ENCODE assay signal across 7 mouse cellular contexts in genomic region chrX:142540264-142540663, GRCm38 (mm10).
DNase-seq lines count a peak whose midpoint lies in the region; ATAC-seq and TF ChIP-seq lines count a peak whose summit lies in the region.

No protein-coding gene starts in this region.

- H3K27me3 ChIP-seq in forebrain, postnatal 0 days (ENCODE audit: insufficient read depth, low read length), result no peaks in the 10 kb centered on the region
- no peaks in the 10 kb centered on the region for H3K27me3 ChIP-seq in hindbrain, embryonic 11.5 days (ENCODE audit: control insufficient read depth, insufficient read depth, low read length)

- H3K4me3 ChIP-seq in forebrain, postnatal 0 days (ENCODE audit: low read depth, low read length), result no peak overlapping the region
- H3K4me3 ChIP-seq in hindbrain, embryonic 11.5 days (ENCODE audit: low read depth, low read length), result no peak overlapping the region

- H3K9me3 ChIP-seq in forebrain, postnatal 0 days (ENCODE audit: low read length), result no peaks in the 10 kb centered on the region
- H3K9me3 ChIP-seq in hindbrain, embryonic 11.5 days (ENCODE audit: control insufficient read depth, low read length), result no peaks in the 10 kb centered on the region

- H3K27ac ChIP-seq in forebrain, postnatal 0 days (ENCODE audit: low read depth, low read length), result no peak overlapping the region
- no peak overlapping the region for H3K27ac ChIP-seq in hindbrain, embryonic 11.5 days (ENCODE audit: low read depth, low read length)

- H3K4me1 ChIP-seq in forebrain, postnatal 0 days (ENCODE audit: insufficient read depth), result no peaks in the 10 kb centered on the region
- H3K4me1 ChIP-seq in hindbrain, embryonic 11.5 days (replicated peaks; ENCODE audit: control insufficient read depth, insufficient read depth, low read length), result no peaks in the 10 kb centered on the region

- 20% methylated on average over 7 of the region's 7 CpGs for WGBS in forebrain, postnatal 0 days
- WGBS in hindbrain, embryonic 11.5 days, result 15% methylated on average over 7 of the region's 7 CpGs

- no peaks in the 10 kb centered on the region for H3K36me3 ChIP-seq in forebrain, postnatal 0 days (ENCODE audit: insufficient read depth)
- no peaks in the 10 kb centered on the region for H3K36me3 ChIP-seq in hindbrain, embryonic 11.5 days (ENCODE audit: control insufficient read depth, insufficient read depth, low read length)

- DNase-seq in T-cell, adult 2 months (ENCODE audit: low spot score), result peak; percentile 22
- DNase-seq in cerebellum, adult 8-10 months, result peak; percentile 55
- DNase-seq in forebrain, postnatal 0 days, result peak; percentile 83
- DNase-seq in hindbrain, embryonic 11.5 days (ENCODE audit: low spot score), result peak; percentile 81
- peak; percentile 21 to 46 for DNase-seq in layer of hippocampus, adult 8-10 months (ENCODE audit: low spot score in 2 of 2)
- DNase-seq in right cerebral cortex, adult 18-20 months, result peak; percentile 58

- ATAC-seq in forebrain, postnatal 0 days, result peak; percentile 87
- peak; percentile 59 for ATAC-seq in hindbrain, embryonic 11.5 days (ENCODE audit: low FRiP score)
- peak; percentile 75 for ATAC-seq in megakaryocyte, adult 5-6 weeks (ENCODE audit: poor library complexity, severe bottlenecking)

- no peak overlapping the region for H3K9ac ChIP-seq in forebrain, postnatal 0 days
- no peak overlapping the region for H3K9ac ChIP-seq in hindbrain, embryonic 11.5 days (ENCODE audit: low read depth, low read length)

- H3K4me2 ChIP-seq in forebrain, postnatal 0 days (ENCODE audit: low read depth), result peak overlapping the region; percentile 24; the same call in 1 of the 2 replicates
- H3K4me2 ChIP-seq in hindbrain, embryonic 11.5 days (replicated peaks; ENCODE audit: low read depth, low read length), result no peak overlapping the region

- peak; percentile 85 for TF ChIP-seq CTCF in forebrain, postnatal 0 days (IDR thresholded peaks at IDR 0.05; ENCODE audit: low read depth)

Comparison
In these comparisons a context has a peak if more than half of its experiments do, and no peak if none do; other contexts are left out.
1. DNase-seq: peak in every context shown above with its lines; median percentile 83 in forebrain, postnatal 0 days; 81 in hindbrain, embryonic 11.5 days; 58 in right cerebral cortex, adult 18-20 months; 55 in cerebellum, adult 8-10 months; 34 in layer of hippocampus, adult 8-10 months; 22 in T-cell, adult 2 months.